Mouse (Mus musculus) layer of hippocampus, adult 8-10 months (tissue): ENCODE results near the gene Slc29a1. TPM values are rescaled to one million over a fixed set of nuclear protein-coding genes. Genes with fewer than 3 reads are reported as not detected.

Source experiments
- DNase-seq, 2 experiments: peaks; one replicate each; pipeline ENCODE4 v3.0.0; 2022; ENCODE audit warnings: low spot score in 2 of 2
- total RNA-seq, 4 experiments: library from RNA; stranded (reverse); gene quantifications; 2 replicates each; pipeline ENCODE4 v1.2.4; 2022

The Slc29a1 gene
- total RNA-seq, 4 experiments from 2014 or later = 19.4 to 26.3 (median 21.0) TPM

DNA sequence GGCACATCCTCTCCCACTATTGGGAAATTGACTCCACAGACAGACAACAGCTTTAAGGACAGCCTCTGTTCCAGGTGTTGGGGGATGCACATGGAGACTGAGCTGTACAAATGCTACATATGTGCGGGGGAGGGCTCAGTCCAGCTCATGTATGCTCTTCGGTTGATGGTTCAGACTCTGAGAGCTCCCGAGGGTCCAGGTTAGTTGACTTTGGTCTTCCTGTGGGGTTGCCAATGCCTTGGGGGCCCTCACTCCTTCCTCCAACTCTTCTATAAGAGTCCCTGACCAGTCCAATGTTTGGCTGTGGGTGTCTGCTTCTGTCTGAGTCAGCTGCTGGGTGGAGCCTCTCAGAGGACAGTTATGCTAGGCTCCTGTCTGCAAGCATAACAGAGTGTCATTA is 46.3 kb downstream of the Slc29a1 start:
- DNase-seq = no peak

- peak in 1 of 2 experiments; percentile 86 for DNase-seq
Measured at GRCm38 (mm10) chr17:45551816-45552451, 47.5 kb downstream of the Slc29a1 start.

- no peak for DNase-seq
Measured at GRCm38 (mm10) chr17:45551249-45551796, 48.1 kb downstream of the Slc29a1 start.

DNA sequence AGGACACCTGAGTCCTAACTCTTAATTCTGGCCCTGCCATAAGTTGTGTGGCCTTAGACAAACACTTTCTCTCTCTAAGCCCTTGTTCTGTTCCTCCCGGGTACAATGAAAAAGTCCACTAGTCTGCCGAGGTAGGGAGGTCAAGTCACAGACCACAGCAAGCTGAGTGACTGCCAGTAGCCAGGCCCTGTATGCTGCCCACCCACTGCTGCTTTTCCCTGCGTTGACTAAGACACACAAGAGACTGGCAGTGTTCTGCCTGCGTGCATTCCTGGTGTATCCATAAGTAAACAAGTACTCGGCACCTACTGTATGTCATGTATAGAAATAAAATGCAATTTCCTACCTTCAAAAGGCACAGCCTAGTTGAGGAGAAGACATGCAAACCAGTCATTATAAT is 49.2 kb downstream of the Slc29a1 start:
- no peak for DNase-seq

GRCm38 (mm10) chr17:45549617-45550181 is 49.7 kb downstream of the Slc29a1 start, which contains the start of gene Tmem151b:
Gene Tmem151b (minus strand): TSS chr17:45549677.
- peak in 1 of 2 experiments; percentile 47 for DNase-seq

- DNase-seq = peak in 1 of 2 experiments; percentile 60
Measured at GRCm38 (mm10) chr17:45548541-45549512, 50.6 kb downstream of the Slc29a1 start.

- no peak for DNase-seq
Measured at GRCm38 (mm10) chr17:45547461-45548190, 51.8 kb downstream of the Slc29a1 start.

DNA sequence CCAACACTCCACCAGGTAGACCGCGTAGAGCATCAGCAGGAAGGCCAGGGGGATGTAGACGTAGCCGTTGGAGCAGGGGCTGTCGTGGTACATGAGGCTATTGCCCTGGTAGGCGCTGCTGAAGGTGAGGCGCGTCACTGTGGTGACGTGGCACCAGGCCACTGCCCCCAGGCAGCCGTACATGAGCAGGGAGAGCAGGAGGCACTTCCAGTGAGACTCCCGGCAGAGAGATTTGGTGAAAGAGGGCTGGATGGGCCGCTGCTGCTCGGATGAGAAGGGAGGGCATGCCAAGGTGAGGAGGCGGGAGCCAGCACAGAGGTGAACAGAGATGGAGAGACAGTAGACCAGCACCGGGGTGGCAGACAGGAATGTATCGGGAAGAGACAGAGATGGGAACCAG is 52.5 kb downstream of the Slc29a1 start:
- DNase-seq = no peak

GRCm38 (mm10) chr17:45545278-45545961 is 54.0 kb downstream of the Slc29a1 start:
- no peak for DNase-seq

GRCm38 (mm10) chr17:45544873-45545277 is 54.5 kb downstream of the Slc29a1 start:
- no peak for DNase-seq

GRCm38 (mm10) chr17:45544001-45544872 is 55.2 kb downstream of the Slc29a1 start:
- DNase-seq = no peak

- no peak for DNase-seq
Measured at GRCm38 (mm10) chr17:45543115-45543514, 56.3 kb downstream of the Slc29a1 start.

GRCm38 (mm10) chr17:45542705-45543104 is 56.7 kb downstream of the Slc29a1 start:
- no peak for DNase-seq

DNA sequence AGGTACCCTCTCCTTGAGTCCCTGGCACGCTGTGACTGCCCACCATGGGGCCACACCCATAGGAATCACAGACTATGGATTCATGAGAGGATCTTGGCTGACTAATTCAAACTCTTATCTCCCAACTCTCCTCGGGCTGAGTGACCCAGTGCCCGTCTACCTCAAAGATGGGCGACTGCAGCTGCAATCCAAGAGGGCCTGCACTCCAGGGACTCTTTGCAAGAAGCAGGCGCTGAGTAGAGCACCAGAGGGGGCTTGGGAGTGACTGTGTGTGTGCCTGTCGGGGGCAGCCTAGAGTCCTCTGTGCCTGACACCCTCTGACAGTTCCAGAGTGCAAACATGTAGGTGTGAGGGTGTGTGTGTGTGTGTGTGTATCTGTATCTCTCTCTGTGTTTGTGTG is 57.3 kb downstream of the Slc29a1 start:
- no peak for DNase-seq

- DNase-seq = no peak
Measured at GRCm38 (mm10) chr17:45539664-45540063, 59.7 kb downstream of the Slc29a1 start.

GRCm38 (mm10) chr17:45538394-45538793 is 61.0 kb downstream of the Slc29a1 start:
- DNase-seq = no peak

DNA sequence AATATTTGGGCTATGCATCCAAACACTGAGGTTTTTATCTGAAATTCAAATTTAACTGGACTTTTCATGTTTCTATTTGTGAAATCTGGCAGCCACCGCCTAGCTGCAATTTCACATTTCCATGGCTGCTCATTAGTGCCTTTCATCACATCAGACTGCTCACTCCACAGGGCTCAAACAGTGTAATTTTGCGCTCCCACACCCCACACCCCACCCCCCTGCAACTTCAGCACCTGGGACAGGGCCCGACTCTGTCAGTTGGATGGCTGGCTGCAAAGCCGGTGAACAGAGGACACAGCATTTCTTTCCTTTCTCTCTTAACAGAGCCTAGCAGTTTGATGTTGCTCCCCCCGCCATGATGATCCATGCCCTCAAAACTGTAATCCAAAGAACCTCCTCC is 63.1 kb downstream of the Slc29a1 start:
- DNase-seq = no peak
